18 mouse cellular contexts compared by ENCODE assay signal in the genomic region with DNA sequence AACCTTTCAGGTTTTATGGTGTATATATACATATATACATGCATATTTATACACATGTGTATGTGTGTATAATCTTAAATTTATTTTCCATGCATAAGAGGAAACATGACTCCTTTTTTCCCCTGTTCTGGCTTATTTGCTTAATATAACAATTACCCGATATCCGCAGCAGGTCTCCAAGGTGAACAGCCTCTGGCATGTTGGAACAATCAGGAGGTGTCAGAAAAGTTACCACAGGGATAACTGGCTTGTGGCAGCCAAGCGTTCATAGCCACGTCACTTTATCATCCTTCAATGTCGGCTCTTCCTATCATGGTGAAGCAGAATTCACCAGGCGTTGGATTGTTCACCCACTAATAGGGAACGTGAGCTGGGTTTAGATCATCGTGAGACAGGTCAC.
"Had no signal": no experiment of that assay in that cellular context is flagged by ENCODE, and none has a peak within 500 bp of the region (broad histone marks: within the 10 kb centered on the region; RNA-seq: fewer than 3 reads in every experiment).

No protein-coding gene starts in this region.

- H3K4me1 ChIP-seq: limb, embryonic 12.5 days; limb, embryonic 15.5 days; neural tube, embryonic 12.5 days; neural tube, embryonic 15.5 days; stomach, embryonic 15.5 days had no signal

- ATAC-seq: liver, postnatal 0 days; lung, postnatal 0 days had no signal

- H3K9me3 ChIP-seq: limb, embryonic 12.5 days; limb, embryonic 15.5 days; neural tube, embryonic 12.5 days; neural tube, embryonic 15.5 days; stomach, embryonic 15.5 days had no signal

- DNase-seq: kidney, adult 11 months; kidney, adult 9 months; kidney, postnatal 14 days; kidney, postnatal 4 days; left cerebral cortex, postnatal 4 days; liver, postnatal 0 days; lung, embryonic 14.5 days; midbrain, embryonic 14.5 days; retina, postnatal 1 day; right cerebral cortex, postnatal 14 days; spleen, adult 18-20 months; thymus, postnatal 25 days had no signal

- H3K4me3 ChIP-seq: limb, embryonic 12.5 days; limb, embryonic 15.5 days; neural tube, embryonic 12.5 days; neural tube, embryonic 15.5 days; stomach, embryonic 15.5 days had no signal

- H3K27me3 ChIP-seq: limb, embryonic 12.5 days; limb, embryonic 15.5 days; neural tube, embryonic 12.5 days; neural tube, embryonic 15.5 days; stomach, embryonic 15.5 days had no signal
